Mouse (Mus musculus): ENCODE measurements around the gene Izumo1. TPM values are rescaled to one million over a fixed set of nuclear protein-coding genes. Genes with fewer than 3 reads are reported as not detected.

Izumo1 gene
- total RNA-seq, 4 experiments from 2014 or later = 0.20 to 0.53 (median 0.35) TPM

DNA sequence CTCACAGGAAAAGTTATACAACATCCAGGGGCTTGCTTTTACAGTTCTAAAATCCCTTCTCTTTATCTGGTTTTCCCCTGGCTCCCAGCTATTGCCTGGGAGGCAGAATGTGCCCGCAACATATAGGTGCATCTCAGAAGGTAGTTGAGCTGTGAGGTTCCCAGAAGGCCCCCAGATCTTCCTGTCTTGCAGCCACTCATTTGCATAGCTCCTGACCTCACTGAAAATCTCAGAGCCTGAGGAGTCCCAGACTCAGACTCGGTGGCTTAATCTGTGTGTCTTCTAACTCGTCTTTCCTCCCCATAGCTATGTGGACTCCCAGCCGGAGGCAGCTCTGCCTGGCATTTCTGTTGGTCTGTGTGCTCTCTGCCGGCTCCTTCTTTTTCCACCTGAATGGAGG, 3.3 kb upstream of the Izumo1 start:
- no peak for DNase-seq (ENCODE audit: low spot score)

GRCm38 (mm10) chr7:45619592-45619991, 2.0 kb upstream of the Izumo1 start:
- no peak for DNase-seq (ENCODE audit: low spot score)

DNA sequence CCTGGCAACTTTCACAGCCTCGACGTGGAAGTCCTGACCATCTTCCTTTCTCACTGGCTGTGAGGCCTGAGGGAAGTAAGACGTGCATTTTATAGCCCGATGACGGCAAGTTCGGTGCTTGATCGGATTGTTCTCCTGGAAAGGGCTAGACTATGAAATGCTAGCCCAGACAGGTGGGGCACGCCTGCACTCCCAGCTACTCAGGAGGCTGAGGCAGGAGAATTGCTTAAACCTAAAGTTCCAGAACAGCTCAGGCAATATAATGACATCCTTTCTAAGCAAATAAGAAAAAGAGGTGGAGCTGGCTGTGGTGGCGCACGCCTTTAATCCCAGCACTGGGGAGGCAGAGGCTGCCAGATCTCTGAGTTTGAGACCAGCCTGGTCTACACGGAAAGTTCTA, 1.9 kb downstream of the Izumo1 start:
- no peak for DNase-seq (ENCODE audit: low spot score)

- no peak for DNase-seq (ENCODE audit: low spot score)
These were observed 3.1 kb downstream of the Izumo1 start for GRCm38 (mm10) chr7:45624718-45625117.

DNA sequence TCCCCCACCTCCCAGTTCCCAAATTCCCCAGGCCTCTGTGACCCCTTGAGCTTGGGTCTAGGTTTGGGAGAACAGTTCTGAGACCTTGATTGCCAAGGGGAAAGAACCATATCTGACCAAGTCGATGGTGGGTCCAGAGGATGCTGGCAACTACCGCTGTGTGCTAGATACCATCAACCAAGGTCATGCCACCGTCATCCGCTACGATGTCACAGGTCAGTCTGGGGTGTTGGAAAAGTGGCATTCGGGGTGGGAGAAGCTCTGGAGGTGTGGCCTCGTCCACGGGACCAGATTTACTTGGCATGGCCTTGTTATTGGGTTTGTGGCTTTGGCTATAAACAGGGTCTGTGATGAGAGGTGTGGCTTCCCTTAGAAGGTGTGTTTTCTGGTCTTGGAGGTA, 3.9 kb downstream of the Izumo1 start:
- no peak for DNase-seq (ENCODE audit: low spot score)

DNA sequence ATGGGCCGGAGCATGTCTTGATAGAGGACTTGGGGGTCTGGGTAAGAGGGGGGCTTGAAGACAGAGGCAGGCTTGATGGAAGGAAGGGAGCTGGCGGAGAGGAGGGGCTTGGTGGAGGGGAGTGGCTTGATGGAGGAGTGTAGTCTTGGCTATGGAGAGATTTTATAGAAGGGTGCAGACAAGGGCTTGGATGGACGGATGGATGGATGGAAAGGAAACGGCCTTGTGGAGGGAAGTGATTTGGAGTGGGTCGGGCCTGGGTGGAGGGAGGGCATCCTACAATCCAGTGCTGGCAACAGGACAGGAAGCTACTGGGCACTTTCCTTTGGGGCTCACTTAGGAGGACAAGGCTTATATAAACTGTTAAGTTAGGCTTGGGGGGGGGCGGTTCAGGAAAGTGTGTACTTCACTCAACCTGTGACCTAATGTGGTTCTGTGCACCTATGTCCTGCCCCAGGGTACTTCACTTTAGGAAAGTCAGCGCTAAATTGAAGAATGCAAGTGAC, 5.0 kb downstream of the Izumo1 start:
- no peak for DNase-seq (ENCODE audit: low spot score)

GRCm38 (mm10) chr7:45627261-45627660, 5.7 kb downstream of the Izumo1 start, which contains the start of gene Rasip1:
Rasip1 (plus strand) TSS chr7:45627488.
- DNase-seq (ENCODE audit: low spot score) = peak; percentile 76

- peak; percentile 72 for DNase-seq (ENCODE audit: low spot score)
These were observed 7.0 kb downstream of the Izumo1 start for GRCm38 (mm10) chr7:45628364-45629294.

DNA sequence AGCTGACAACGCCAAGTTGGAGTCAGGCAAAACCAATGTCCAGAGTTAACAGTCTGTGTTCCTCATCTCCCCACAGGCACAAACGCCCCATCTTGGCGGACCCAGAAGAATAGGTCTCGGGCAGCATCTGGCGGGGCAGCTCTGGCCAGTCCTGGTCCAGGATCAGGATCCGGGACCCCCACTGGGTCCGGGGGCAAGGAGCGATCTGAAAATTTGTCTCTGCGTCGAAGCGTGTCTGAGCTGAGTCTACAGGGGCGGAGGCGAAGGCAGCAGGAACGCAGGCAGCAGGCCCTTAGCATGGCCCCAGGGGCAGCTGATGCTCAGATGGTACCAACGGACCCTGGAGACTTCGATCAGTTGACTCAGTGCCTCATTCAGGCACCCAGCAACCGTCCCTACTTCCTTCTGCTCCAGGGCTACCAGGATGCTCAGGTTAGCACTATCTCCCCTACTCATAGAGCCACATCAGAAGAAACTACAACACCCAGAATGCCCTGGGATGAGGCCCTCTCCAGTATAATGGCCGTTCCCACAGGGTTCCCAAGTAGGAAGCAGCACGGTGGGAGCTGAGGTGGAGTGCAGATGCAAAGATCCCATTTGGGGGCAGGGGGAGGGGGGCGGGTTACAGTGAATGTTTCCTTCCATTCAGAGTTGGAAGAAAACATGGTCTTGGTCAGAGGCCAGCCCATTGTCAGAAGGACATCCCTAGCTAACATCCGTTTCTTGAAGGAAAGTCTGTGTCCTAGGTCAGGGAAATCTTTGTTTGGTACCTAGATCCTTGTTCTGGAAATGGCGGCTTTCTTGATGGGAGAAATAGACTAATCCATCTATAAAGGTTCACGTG, 8.7 kb downstream of the Izumo1 start:
- DNase-seq (ENCODE audit: low spot score) = no peak

DNA sequence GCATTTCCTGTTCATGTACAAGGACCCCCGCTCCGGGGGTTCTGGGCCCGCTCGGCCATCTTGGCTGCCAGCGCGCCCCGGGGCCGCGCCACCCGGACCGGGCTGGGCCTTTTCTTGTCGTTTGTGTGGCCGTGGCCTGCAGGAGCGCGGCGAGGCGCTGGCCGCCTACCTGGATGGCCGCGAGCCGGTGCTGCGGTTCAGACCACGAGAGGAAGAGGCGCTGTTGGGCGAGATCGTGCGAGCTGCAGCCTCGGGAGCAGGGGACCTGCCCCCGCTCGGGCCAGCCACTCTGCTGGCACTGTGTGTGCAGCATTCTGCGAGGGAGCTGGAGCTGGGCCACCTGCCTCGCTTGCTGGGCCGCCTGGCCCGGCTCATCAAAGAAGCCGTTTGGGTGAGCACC, 10.9 kb downstream of the Izumo1 start:
- no peak for DNase-seq (ENCODE audit: low spot score)

DNA sequence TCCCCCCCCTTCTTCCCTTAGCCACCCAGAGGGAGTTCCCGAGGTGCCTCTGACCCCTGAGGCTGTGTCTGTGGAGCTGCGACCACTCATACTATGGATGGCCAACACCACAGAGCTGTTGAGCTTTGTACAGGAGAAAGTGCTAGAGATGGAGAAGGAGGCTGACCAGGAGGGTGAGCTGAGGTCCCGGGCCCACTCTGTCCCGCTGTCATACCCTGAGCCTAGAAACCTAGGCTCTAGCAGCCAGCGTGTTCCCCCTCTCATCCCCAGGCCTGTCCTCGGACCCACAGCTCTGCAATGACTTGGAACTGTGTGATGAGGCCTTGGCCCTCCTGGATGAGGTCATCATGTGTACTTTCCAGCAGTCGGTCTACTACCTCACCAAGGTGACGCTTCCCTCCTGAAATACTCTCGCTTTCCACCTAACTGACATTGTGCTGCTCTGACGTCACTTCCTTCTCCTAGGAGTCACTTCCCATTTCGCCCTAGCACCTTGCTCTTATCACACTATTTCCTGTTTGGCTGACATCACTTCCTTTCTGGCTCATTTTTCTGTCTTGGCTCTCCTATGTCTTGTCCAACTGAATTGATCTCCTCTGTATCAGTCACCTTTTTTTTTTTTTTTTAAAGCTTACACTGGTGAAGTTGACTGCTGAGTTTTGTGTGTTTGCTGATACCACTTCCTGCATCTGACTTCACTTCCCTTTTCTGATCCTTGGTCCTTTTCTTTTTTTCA, 13.5 kb downstream of the Izumo1 start:
- DNase-seq (ENCODE audit: low spot score) = peak; percentile 70

DNA sequence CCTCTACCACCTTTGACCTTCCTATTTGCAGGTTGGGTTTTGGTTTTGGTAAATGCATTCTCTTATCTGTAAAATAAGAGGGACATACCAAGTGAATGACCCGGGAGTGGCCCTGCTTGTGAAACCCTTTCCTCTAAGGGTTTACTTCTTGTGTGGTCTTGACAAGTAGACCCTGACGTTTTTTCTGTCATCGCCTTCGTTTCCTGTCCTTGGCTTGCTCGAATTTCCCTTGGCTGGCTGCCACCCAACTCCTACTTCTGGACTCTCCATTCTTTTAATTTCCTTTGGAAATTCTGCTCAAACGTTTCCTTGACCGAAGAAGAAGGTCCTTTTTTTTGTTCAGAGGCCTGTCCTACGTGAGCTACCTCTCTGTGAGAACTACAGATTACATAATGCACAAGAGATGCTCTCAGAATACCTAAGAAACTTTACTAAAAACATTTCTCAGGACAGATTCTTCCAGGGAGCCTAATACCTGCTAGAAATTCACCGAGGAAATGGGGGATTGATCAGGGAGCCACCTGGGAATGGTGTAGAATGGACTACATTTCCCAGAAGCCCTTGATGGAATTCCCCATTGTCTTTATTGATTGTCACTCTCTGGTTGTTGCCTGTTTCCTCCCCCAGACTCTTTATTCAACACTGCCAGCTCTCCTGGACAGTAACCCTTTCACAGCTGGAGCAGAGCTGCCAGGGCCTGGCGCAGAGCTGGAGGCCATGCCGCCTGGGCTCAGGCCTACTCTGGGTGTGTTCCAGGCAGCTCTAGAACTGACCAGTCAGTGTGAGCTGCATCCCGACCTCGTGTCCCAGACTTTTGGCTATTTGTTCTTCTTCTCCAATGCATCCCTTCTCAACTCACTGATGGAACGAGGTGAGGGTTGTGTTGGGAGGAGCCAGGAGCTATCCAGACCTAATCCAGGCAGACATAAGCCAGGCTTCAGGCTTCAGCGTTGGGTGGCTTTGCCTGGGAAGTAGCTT, 14.4 kb downstream of the Izumo1 start:
- DNase-seq (ENCODE audit: low spot score) = no peak

- DNase-seq (ENCODE audit: low spot score) = no peak
These were observed 16.1 kb downstream of the Izumo1 start for GRCm38 (mm10) chr7:45637710-45638109.

DNA sequence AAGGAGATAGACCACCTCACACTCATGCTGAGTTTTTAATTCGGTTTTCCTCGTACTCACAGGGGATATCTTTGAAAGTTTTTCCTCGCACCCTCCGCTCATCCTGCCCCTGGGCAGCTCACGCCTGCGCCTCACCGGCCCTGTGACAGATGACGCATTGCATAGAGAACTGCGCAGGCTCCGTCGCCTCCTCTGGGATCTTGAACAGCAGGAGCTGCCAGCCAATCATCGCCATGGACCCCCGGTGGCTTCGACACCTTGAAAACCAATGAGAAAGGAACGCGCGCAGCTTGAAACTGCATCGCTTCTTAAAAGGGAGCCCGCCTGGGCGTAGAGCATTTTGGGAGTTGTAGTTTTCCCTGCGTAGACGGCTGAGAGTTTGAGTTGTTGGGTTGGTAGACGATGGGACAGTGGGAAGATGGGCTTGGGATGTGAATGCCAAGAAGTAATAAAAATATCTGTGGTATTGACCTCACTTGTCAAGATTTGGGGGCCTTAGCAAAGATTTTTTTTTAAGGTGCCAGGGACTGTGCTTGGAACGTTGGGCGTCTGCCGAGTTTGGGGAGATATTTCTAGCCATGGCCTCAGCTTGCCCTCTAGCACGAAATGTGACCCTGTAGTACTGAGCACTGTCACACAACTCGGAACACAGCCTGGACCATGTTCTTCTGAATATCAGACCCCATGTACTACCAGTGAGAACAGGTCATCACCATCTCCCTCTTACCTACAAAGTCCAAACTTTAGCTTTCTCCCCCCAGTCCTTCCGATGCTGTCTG, 17.2 kb downstream of the Izumo1 start:
- DNase-seq (ENCODE audit: low spot score) = peak; percentile 86

GRCm38 (mm10) chr7:45639561-45640027, 18.0 kb downstream of the Izumo1 start, which contains the start of gene Mamstr:
Mamstr (plus strand) TSS chr7:45639977.
- DNase-seq (ENCODE audit: low spot score) = no peak

DNA sequence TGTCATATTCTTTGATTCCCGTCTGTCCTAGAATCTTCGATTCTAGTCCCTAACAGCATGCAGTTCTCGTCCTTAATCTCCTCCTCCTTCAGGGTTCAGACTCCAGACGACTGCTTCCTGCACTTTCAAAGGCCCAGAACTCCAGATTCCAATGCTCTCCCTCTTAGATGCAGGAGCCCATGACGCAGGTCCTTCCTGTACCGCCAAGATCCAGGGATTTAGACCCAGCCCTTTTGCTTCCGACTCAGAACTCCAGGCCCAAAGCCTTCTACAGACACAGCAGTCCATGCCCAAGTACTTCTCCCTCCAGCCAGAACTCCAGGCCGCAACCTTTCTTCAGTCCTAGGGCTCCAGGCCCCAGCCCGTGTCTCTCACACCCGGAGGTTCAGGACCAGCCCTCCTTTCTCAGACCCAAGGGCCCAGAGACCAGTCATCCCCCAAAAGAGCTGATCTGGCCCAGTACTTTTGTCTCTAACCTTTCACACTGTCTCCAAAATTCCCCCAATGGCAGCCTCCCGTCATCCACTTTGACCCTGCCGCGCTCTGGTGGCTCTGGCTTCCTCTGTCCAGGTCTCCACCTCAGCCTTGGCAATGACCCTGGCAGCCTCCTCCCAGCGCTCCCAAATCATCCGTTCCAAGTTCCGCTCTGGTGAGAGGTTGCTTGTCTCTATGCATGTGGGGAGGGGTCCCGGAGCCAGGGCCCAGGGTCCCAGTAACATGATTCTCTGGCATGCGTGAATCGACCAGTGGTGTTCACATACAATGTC, 18.8 kb downstream of the Izumo1 start:
- no peak for DNase-seq (ENCODE audit: low spot score)

DNA sequence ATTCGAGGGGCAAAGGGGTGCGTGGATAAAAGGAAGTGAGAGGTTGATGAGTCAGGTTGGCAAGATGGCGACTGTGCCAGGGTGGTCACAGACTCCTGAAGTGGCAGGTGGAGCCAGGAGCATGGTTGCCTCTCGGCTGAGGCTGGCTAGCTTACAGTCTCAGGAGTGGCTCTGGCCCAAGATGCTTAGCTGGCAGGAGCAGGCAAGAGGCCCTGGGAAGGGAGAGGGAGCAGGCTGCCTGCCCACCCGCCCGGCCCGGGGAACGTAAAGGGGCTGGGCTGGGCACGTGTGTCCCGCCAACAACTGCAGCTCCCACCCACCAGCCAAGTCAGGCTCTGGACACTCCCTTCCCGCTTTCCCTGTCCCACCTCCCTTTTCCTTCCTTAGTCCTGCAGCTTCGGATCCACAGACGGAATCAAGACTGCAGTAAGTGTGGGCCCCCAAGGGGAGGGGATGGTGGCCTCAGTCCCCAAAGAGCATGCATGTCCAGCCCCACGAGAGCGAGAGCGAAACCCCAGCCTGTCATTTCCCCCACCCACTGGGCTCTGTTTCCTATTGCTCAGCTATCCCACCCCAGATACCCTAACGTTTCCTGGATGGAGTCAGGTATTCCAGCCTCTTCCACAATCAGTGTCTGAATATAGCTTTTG, 19.9 kb downstream of the Izumo1 start:
- no peak for DNase-seq (ENCODE audit: low spot score)

DNA sequence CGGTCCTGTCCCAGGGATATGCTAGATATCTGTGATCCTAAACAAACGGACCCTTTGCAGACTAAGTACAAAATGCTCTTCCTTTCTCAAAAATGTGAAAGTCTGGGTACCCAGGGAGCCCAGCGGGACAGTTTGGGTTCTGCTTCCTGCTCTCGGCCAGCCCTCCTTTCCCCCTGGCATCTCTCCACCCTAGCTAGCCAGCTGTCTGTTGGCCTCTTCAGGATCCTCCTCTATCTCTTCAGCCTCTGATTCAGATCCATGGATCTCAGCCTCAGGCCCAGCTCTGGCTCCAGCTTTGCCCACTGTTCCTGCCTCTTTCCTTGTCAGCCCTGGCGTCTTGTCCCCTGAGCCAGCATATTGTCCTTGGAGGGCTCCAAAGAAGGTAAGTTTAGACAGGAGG, 20.5 kb downstream of the Izumo1 start:
- DNase-seq (ENCODE audit: low spot score) = no peak

Data from heart, adult 8-10 months (tissue).